Mouse (Mus musculus): ENCODE results near the gene Fbxw21.

GRCm38 (mm10) chr9:109096251-109096661, 65.6 kb downstream of the Fbxw21 start:
- no peak for TF ChIP-seq CTCF (IDR thresholded peaks at IDR 0.05; ENCODE audit: insufficient read depth, low read depth, low read length)
- TF ChIP-seq POLR2A (IDR thresholded peaks at IDR 0.05; ENCODE audit: insufficient read depth, low read depth, low read length), result no peak

Measured in olfactory bulb, adult 2 months (tissue).